15 mouse cellular contexts compared by ENCODE assay signal in genomic region chr11:84395010-84395409, GRCm38 (mm10).
DNase-seq lines count a peak whose midpoint lies in the region; ATAC-seq lines count a peak whose summit lies in the region.
"Had no signal": no experiment of that assay in that cellular context is flagged by ENCODE, and none has a peak within 500 bp of the region (broad histone marks: within the 10 kb centered on the region; RNA-seq: fewer than 3 reads in every experiment).

No protein-coding gene starts in this region.

- no peak for ATAC-seq in kidney, embryonic 15.5 days (replicated peaks; ENCODE audit: low FRiP score)
- ATAC-seq in midbrain, embryonic 14.5 days (ENCODE audit: low FRiP score, low TSS enrichment): no peak
- ATAC-seq: midbrain, embryonic 15.5 days; Patski had no signal

- intact Hi-C loops in heart, postnatal 25 days (cut with DNase I): no loop called here

- no peaks in the 10 kb centered on the region for H3K4me1 ChIP-seq in kidney, embryonic 15.5 days
- peaks cover 3% of the 10 kb centered on the region; the same call in 1 of the 2 replicates for H3K4me1 ChIP-seq in midbrain, embryonic 14.5 days (ENCODE audit: control insufficient read depth, insufficient read depth, low read length)
- H3K4me1 ChIP-seq: embryonic facial prominence, embryonic 13.5 days; stomach, embryonic 15.5 days had no signal

- peaks cover 48% of the 10 kb centered on the region for H3K36me3 ChIP-seq in kidney, embryonic 15.5 days
- H3K36me3 ChIP-seq in midbrain, embryonic 14.5 days (ENCODE audit: control insufficient read depth, insufficient read depth, low read length): peaks cover 30% of the 10 kb centered on the region

- H3K9ac ChIP-seq in kidney, embryonic 15.5 days: no peak overlapping the region
- no peak overlapping the region for H3K9ac ChIP-seq in midbrain, embryonic 14.5 days (replicated peaks; ENCODE audit: low read length)
- H3K9ac ChIP-seq: embryonic facial prominence, embryonic 13.5 days; heart, embryonic 15.5 days; midbrain, embryonic 15.5 days; neural tube, embryonic 13.5 days; stomach, embryonic 15.5 days had no signal

- no peak overlapping the region for H3K27ac ChIP-seq in kidney, embryonic 15.5 days
- H3K27ac ChIP-seq in midbrain, embryonic 14.5 days (replicated peaks; ENCODE audit: low read depth, low read length): no peak overlapping the region
- H3K27ac ChIP-seq: embryonic facial prominence, embryonic 13.5 days; heart, embryonic 15.5 days; limb, embryonic 10.5 days; midbrain, embryonic 15.5 days; neural tube, embryonic 13.5 days; stomach, embryonic 15.5 days had no signal

- H3K4me2 ChIP-seq in kidney, embryonic 15.5 days: no peak overlapping the region
- H3K4me2 ChIP-seq in midbrain, embryonic 14.5 days (ENCODE audit: low read length): no peak overlapping the region
- H3K4me2 ChIP-seq: embryonic facial prominence, embryonic 13.5 days; heart, embryonic 15.5 days; midbrain, embryonic 15.5 days; neural tube, embryonic 13.5 days; stomach, embryonic 15.5 days had no signal

- H3K9me3 ChIP-seq in kidney, embryonic 15.5 days (replicated peaks): no peaks in the 10 kb centered on the region
- H3K9me3 ChIP-seq in midbrain, embryonic 14.5 days (ENCODE audit: control insufficient read depth, low read length): no peaks in the 10 kb centered on the region
- H3K9me3 ChIP-seq: embryonic facial prominence, embryonic 13.5 days; heart, embryonic 15.5 days; limb, embryonic 10.5 days; midbrain, embryonic 15.5 days; neural tube, embryonic 13.5 days; stomach, embryonic 15.5 days had no signal

- WGBS in kidney, embryonic 15.5 days: 57% methylated on average over 1 of the region's 1 CpGs
- 79% methylated on average over 1 of the region's 1 CpGs for WGBS in midbrain, embryonic 14.5 days

- H3K27me3 ChIP-seq in kidney, embryonic 15.5 days: no peaks in the 10 kb centered on the region
- no peaks in the 10 kb centered on the region for H3K27me3 ChIP-seq in midbrain, embryonic 14.5 days (ENCODE audit: control insufficient read depth, insufficient read depth, low read length)
- H3K27me3 ChIP-seq: embryonic facial prominence, embryonic 13.5 days; midbrain, embryonic 15.5 days; neural tube, embryonic 13.5 days; Patski; stomach, embryonic 15.5 days had no signal

- no peak overlapping the region for H3K4me3 ChIP-seq in kidney, embryonic 15.5 days (replicated peaks)
- no peak overlapping the region for H3K4me3 ChIP-seq in midbrain, embryonic 14.5 days (replicated peaks; ENCODE audit: low read depth, low read length)
- H3K4me3 ChIP-seq: embryonic facial prominence, embryonic 13.5 days; heart, embryonic 15.5 days; limb, embryonic 10.5 days; midbrain, embryonic 15.5 days; neural tube, embryonic 13.5 days; stomach, embryonic 15.5 days had no signal

- peak; percentile 47 to 48 for DNase-seq in heart, adult 18-20 months
- no peak for DNase-seq in heart, postnatal 25 days (ENCODE audit: low spot score)
- DNase-seq in kidney, postnatal 4 days: peak; percentile 26 to 42
- DNase-seq in adrenal gland, adult 8-10 months: peak; percentile 50
- peak; percentile 23 for DNase-seq in ovary, postnatal 36 days (ENCODE audit: low spot score)
- no peak for DNase-seq in urinary bladder, postnatal 4 days (ENCODE audit: low spot score in 2 of 2)
- no peak for DNase-seq in midbrain, embryonic 14.5 days

Comparison
In these comparisons a context has a peak if more than half of its experiments do, and no peak if none do; other contexts are left out.
1. DNase-seq: peak in heart, adult 18-20 months (2 of 2), kidney, postnatal 4 days (2 of 2), adrenal gland, adult 8-10 months (single experiment) and ovary, postnatal 36 days (single experiment); none in heart, postnatal 25 days (single experiment), urinary bladder, postnatal 4 days (0 of 2) and midbrain, embryonic 14.5 days (single experiment).